Mouse (Mus musculus): ENCODE data around the gene Snx18.

DNA sequence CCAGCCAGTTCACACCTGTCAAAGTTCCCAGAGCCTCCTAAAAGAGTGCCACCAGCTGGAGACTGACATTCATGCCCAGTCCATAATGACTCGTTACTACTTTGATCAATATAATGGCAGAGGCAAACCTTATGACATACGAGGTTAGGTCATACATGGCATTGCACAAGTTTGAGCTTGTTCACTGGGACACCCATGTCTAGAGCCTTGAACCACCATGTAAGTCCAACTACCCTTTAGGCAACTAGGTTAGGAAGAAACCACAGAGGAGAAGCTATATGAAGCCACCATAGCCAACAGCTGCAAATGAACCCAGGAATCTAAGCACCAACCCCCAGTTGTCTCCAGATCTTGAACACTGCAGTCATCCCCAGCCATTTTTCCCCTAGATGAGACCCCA lies 45.0 kb downstream of the Snx18 start:
- TF ChIP-seq CTCF (IDR thresholded peaks at IDR 0.05), result no peak
- no peak for TF ChIP-seq EP300 (IDR thresholded peaks at IDR 0.05)
